In genomic region chr6:148771423-148771822, GRCm38 (mm10) we compare ENCODE assay signal across 30 mouse cellular contexts.
"Had no signal": no experiment of that assay in that cellular context is flagged by ENCODE, and none has a peak within 500 bp of the region (broad histone marks: within the 10 kb centered on the region; RNA-seq: fewer than 3 reads in every experiment).

No protein-coding gene starts in this region.

- DNase-seq: heart, postnatal 10 days; heart, postnatal 14 days; heart, postnatal 36 days; heart, postnatal 4 days; kidney, adult 11 months; kidney, adult 18-20 months; kidney, adult 2 months; kidney, adult 8-10 months; kidney, adult 9 months; kidney, postnatal 10 days; kidney, postnatal 14 days; kidney, postnatal 25 days; kidney, postnatal 36 days; kidney, postnatal 4 days; layer of hippocampus, adult 9-11 months; layer of hippocampus, postnatal 36 days had no signal

- H3K9me3 ChIP-seq: heart, embryonic 15.5 days; hindbrain, embryonic 10.5 days; hindbrain, embryonic 13.5 days; hindbrain, embryonic 15.5 days; intestine, embryonic 15.5 days; kidney, embryonic 15.5 days had no signal

- H3K27me3 ChIP-seq: heart, embryonic 12.5 days; heart, embryonic 13.5 days; heart, embryonic 15.5 days; hindbrain, embryonic 12.5 days; hindbrain, embryonic 13.5 days; hindbrain, embryonic 15.5 days; intestine, embryonic 15.5 days; kidney, embryonic 15.5 days had no signal

- H3K27ac ChIP-seq: heart, embryonic 13.5 days; heart, embryonic 15.5 days; hindbrain, embryonic 10.5 days; hindbrain, embryonic 12.5 days; hindbrain, embryonic 13.5 days; hindbrain, embryonic 14.5 days; hindbrain, embryonic 15.5 days; hindbrain, postnatal 0 days; intestine, embryonic 15.5 days; kidney, embryonic 15.5 days; kidney, postnatal 0 days; left cerebral cortex, adult 2 months had no signal

- H3K4me3 ChIP-seq: heart, embryonic 12.5 days; heart, embryonic 13.5 days; heart, embryonic 15.5 days; hindbrain, embryonic 10.5 days; hindbrain, embryonic 12.5 days; hindbrain, embryonic 13.5 days; hindbrain, embryonic 15.5 days; intestine, embryonic 15.5 days; kidney, embryonic 15.5 days; left cerebral cortex, adult 2 months had no signal

- H3K4me2 ChIP-seq: heart, embryonic 11.5 days; heart, embryonic 12.5 days; heart, embryonic 13.5 days; heart, embryonic 15.5 days; hindbrain, embryonic 12.5 days; hindbrain, embryonic 13.5 days; hindbrain, embryonic 14.5 days; hindbrain, embryonic 15.5 days; intestine, embryonic 15.5 days; kidney, embryonic 15.5 days had no signal

- H3K4me1 ChIP-seq: heart, embryonic 12.5 days; heart, embryonic 13.5 days; heart, embryonic 15.5 days; hindbrain, embryonic 10.5 days; hindbrain, embryonic 12.5 days; hindbrain, embryonic 13.5 days; hindbrain, embryonic 15.5 days; intestine, embryonic 15.5 days; kidney, embryonic 15.5 days had no signal
